Mouse (Mus musculus) layer of hippocampus, postnatal 10 days (tissue): ENCODE measurements around the gene Srm. TPM values are rescaled to one million over a fixed set of nuclear protein-coding genes. Genes with fewer than 3 reads are reported as not detected.

Source experiments
- DNase-seq, 2 experiments: peaks; one replicate each; pipeline ENCODE4 v3.0.0; 2021; ENCODE audit warnings: low spot score in 2 of 2
- total RNA-seq, 2 experiments: library from RNA; stranded (reverse); gene quantifications; 2 replicates each; pipeline ENCODE4 v1.2.3; 2021

Gene Srm
- total RNA-seq, 2 experiments from 2014 or later = 83.5 to 83.8 TPM

DNA sequence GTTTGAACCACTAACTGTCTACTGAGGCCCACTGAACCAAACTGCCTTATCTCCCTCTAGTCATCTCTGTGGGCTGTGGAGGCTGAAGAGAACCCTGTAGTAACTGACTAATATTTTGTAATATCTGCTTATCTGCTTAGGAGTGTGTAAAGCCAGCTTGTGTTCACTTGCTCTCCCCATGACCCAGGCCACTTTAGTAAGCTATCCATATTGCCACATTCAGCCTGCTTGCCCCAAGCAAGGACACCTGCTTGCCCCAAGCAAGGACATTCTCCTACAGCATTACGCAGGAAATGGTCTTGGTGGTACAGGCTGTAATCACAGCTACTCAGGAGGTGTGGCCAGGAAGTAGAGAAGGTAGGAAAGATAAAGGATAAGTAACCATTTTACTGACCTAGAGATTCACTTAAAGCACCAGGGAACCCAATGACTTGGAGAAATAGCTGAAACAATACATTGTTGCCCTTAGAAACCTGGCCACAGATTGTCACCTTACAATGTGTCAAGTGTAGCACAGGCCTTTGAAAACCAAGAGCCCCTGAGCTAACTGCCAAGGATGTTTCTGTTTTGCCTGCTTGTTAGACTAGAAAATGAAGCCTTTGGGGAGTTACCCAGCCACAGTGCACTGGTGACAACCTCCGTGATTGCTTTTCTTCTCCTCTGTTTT is 42.2 kb downstream of the Srm start:
- DNase-seq = no peak

DNA sequence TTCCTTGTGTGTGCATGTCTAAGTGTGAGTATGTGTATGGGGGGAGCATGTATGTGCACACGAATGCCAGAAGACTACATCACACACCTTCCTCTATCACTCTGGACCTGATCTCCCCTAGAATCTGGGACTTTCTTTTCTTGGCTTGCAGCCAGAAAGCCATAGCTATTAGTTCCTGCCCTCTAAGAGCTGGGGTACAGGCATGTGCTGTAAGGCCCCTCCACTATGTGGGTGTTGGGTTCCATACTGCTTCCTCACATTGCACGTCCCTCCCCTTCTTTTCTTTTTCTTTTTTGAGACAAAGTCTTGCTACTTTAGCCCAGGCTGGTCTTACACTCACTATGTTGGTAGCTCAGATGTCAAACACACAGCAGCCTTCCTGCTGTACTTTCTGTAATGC is 44.0 kb downstream of the Srm start:
- no peak for DNase-seq

DNA sequence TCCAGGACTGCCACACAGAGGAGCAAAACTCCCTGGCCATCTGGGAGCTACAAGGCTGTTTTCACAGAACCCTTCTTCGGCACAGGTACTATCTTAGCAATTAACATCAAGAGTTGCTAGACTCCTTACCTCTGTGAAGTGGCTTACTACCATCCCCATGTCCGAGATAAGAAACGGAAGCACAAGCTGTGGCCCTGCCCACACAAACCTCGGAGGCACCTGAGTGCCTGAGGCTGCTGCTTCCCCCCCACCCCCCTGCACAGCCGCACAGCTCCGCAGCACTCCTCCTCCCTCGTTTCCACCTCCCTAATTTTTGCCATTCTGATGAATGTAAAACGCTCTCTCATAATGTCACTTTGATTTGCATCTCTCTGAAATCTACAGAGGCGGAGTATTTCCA is 47.0 kb downstream of the Srm start:
- no peak for DNase-seq

DNA sequence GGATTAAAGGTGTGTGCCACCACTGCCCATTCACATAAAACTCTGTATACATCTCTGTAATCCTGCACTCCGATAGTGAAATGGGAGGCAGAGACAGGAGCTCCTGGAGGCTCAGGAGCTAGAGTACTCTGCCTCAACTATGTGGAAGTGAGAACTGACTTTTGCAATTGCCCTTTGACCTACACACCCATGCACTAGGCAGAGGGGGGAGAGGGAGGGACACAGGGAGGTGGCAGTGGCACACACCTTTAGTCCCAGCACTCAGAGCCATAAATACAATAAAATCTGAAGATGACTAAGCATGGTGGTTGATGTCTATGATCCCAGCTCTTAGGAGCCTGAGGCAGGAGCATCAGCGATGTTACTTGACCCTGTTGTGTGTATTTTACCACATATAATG is 48.2 kb downstream of the Srm start:
- no peak for DNase-seq

DNA sequence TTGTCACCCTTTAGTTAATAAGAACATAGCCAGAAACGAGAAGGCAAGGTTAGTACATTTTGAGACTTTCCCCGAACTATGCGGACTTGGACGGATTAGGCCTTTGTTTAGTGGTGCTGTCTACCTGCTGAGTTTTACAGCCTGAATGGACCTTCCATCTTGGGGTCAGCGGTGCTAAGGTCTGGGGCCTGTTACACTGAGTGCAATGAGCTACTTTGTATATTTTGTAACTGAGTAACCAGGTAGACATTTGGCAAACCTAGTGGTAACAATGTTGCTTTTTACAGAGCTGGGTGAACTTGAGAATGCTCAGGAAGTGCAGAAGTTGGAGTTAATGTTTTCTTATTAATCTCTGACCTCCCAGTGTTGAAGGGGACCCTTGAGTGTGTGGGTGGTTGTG is 49.8 kb downstream of the Srm start:
- no peak for DNase-seq

DNA sequence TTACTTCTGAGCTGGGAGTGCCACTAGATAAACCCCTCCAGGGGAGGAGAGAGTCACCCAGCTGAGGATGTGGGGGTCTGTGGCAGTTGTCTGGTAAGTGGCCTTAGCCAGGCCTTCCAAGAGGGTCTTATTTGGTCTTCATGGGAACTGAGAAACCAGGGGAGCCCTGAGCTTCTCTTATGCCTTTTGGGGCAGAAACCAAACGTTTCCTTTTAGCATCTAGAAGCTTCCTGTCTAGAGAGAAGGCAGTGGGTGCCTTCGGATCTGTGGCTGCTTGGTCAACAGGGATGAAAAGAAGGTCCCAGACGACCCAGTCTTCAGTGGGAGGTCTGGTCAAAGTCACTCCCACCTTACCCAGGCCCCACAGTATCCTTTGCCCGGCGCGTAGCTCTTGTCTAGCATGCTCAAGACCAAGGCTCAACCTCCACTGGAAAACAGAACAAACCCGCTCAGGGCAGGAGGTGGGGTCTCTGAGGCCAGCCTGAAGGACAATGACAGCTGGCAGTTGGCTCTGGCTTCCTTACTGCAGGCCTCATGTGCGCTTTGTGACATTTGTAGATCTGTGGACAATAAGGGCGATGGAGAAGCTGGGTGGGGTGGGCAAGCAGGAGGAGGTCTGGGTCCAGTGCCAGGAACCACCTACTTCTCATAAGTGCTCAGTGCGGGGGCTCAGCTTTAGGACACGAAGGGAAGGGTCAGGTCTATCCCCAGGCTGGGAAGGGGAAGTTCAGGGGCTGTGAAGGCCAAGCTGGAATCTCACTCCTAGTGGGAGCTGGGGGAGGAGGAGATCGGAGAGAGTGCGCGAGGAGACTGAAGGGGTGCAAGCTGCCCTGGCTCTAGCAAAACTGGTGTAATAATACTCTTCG is 52.2 kb downstream of the Srm start, which contains the start of gene Gm572:
Gene Gm572 (plus strand): TSS at position 27 of the 866 bp plus-strand sequence.
- DNase-seq = no peak

DNA sequence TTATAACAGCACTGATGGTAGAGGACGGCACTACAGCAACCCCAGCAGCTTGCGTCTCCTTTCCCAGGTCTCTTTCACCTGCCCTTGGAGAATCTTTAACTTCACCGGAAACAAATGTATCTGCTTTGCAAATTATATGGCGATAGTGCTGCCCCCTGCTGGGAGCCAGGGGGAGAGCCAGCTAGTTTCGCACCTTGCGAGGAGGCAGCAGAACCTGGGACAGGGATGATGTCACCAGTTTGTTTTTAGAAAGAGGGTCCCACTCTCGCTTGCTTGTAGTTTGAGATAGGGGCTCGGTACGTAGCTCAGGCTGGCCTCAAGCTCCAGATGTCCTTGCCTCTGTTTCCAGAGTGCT is 52.8 kb downstream of the Srm start:
- DNase-seq = peak; percentile 62 to 76

Other genes starting within 250 kb of the Srm start
- 1 to 10 TPM; 7.8 to 8.4 TPM for gene Ubiad1, start 146.7 kb upstream of the Srm start, total RNA-seq
- gene Mtor, start 142.9 kb upstream of the Srm start, total RNA-seq = 10 to 100 TPM; 81.3 to 85.9 TPM
- under 1 TPM; 0.20 to 0.21 TPM for gene Angptl7, start 91.0 kb upstream of the Srm start, total RNA-seq
- gene Exosc10, start 33.1 kb upstream of the Srm start, total RNA-seq = 10 to 100 TPM; 57.5 to 58.2 TPM
- gene Masp2, start 11.1 kb downstream of the Srm start, total RNA-seq = 1 to 10 TPM; 2.2 to 2.9 TPM
- gene Tardbp, start 35.5 kb downstream of the Srm start, total RNA-seq = 100 to 1,000 TPM; 199 to 221 TPM
- gene Gm572, start 51.8 kb downstream of the Srm start, total RNA-seq = not detected
- gene Casz1, start 212.9 kb downstream of the Srm start, total RNA-seq = 1 to 10 TPM; 1.1 to 1.3 TPM